Mouse (Mus musculus) stomach, embryonic 14.5 days (tissue): ENCODE results near the gene Engase. TPM values are rescaled to one million over a fixed set of nuclear protein-coding genes. Genes with fewer than 3 reads are reported as not detected.

Experiments used
- ATAC-seq: fragments of 200-750 bp; cut with Nextera tagmentation; 2 replicates; pipeline ENCODE4 v1.8.0; 2017; ENCODE audit warnings: low read depth, moderate TSS enrichment; ENCODE audit not compliant: insufficient number of reproducible peaks, insufficient read depth, low FRiP score
- H3K27ac ChIP-seq: fragments of 300-500 bp; sonication (generic); 2 replicates; pipeline ENCODE4 v1.5.1; 2014; ENCODE audit warnings: mild to moderate bottlenecking, low read length, moderate library complexity, mixed read lengths
- H3K27me3 ChIP-seq: fragments of 300-500 bp; sonication (generic); 2 replicates; pipeline ENCODE4 v1.6.1; 2014; ENCODE audit warnings: low read length, control low read depth, mixed read lengths; ENCODE audit not compliant: control insufficient read depth, insufficient read depth
- H3K36me3 ChIP-seq: fragments of 300-500 bp; sonication (generic); 2 replicates; pipeline ENCODE4 v1.6.1; 2014; ENCODE audit warnings: mild to moderate bottlenecking, control low read depth, low read length, moderate library complexity, mixed read lengths; ENCODE audit not compliant: control insufficient read depth, insufficient read depth
- H3K4me1 ChIP-seq: fragments of 300-500 bp; sonication (generic); 2 replicates; pipeline ENCODE4 v1.6.1; 2014; ENCODE audit warnings: low read length, control low read depth, mixed read lengths; ENCODE audit not compliant: control insufficient read depth, insufficient read depth
- H3K4me2 ChIP-seq: fragments of 300-500 bp; sonication (generic); replicated peaks from 2 replicates; pipeline ENCODE4 v1.6.1; 2014; ENCODE audit warnings: low read depth, low read length, control low read depth
- H3K4me3 ChIP-seq: fragments of 300-500 bp; sonication (generic); 2 replicates; pipeline ENCODE4 v1.5.1; 2014; ENCODE audit warnings: low read depth, low read length, control low read depth
- H3K9ac ChIP-seq: fragments of 300-500 bp; sonication (generic); replicated peaks from 2 replicates; pipeline ENCODE4 v1.6.1; 2014; ENCODE audit warnings: low read depth, mild to moderate bottlenecking, control low read depth, low read length, moderate library complexity, mixed read lengths
- H3K9me3 ChIP-seq: fragments of 300-500 bp; sonication (generic); 2 replicates; pipeline ENCODE4 v1.6.1; 2016; ENCODE audit warnings: low read depth, low read length, control low read depth; ENCODE audit not compliant: control insufficient read depth
- WGBS: fragments of 180-500 bp; shearing (Covaris S2); extraction: QIAGEN DNeasy Blood & Tissue Kit; methylation state at CpG from one replicate; pipeline ENCODE4 v1.1.7; 2014; 5-methylcytosine and 5-hydroxymethylcytosine counted together
- polyA plus RNA-seq: library from polyadenylated mRNA; unstranded; fragments of >200 nt; fragmentation: Nextera tagmentation; extraction: Ambion mirVana; gene quantifications from 2 replicates; pipeline ENCODE4 v1.2.1, GENCODE M21; 2014

Engase gene
- polyA plus RNA-seq, 1 experiment from 2014 or later: 7.0 TPM

DNA sequence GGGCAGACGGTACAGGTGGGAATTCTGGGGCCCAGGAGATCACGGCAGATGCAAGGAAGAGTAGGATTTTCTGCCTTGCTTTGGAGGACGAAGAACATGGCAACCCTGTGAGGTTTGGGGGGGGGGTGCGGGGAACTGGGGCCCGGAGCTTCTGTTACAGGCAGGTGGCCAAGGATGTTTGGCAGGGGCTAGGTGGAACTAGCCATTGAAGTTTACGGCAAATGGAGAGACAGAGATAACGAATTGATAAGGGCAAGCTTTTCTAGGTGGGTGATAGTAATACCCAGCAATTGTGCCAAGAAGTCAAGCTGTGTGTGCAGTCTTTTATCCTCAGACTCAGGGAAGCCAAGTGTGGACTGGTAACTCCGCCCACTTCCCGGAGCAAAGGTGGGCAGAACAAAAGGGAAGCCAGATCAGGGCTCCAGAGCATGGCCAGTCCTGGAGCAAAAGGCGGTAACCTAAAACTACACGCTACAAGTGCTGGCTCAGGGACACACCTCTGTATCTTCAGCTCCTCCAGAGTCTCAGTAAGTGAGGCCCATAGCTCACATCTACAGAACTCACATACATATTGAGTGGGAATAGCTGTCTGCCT is 9.1 kb upstream of the Engase start:
- Histone ChIP-seq H3K4me1 (peaks cover 4% of the 10 kb centered on the region; the same call in 1 of the 2 replicates), H3K9me3 (no peaks in the 10 kb centered on the region), H3K4me3 (no peak overlapping the region), H3K36me3 (no peaks in the 10 kb centered on the region), H3K9ac (no peak overlapping the region), H3K4me2 (no peak overlapping the region), H3K27me3 (no peaks in the 10 kb centered on the region), H3K27ac (peak overlapping the region; percentile 49; the same call in 1 of the 2 replicates)
- peak; percentile 53; the same call in 1 of the 2 replicates for ATAC-seq
- 58% methylated on average over 11 of the region's 11 CpGs for WGBS

DNA sequence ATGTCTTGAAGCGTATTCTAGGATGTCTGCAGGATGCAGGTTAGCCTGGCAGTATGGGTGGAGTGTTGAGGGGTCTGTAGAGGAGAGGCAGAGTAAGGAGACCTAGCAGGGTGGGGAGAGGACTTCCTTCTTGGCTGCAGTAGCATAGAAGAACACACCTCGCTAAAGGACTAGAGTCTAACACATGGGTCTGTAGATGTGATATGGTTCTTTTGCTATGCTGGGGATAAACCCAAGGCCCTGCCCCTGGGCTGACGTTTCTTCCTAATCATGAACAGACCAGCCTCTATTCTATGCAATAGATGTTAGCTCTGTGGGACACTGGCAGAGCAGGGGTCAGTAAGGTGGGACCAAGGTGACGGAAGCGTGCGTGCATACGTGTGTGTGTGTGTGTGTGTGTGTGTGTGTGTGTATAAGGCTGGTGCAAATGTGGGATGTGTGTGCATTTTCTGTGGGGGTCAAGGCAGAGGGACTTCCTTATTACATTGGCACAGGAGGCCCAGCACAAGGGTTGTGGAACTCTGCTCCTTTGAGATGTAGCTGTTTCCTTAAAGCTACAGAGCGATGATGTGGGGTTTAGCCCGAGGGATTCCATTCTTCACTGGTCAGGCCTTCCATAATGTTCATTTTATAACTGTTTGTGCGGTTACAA is 7.0 kb upstream of the Engase start:
- Histone ChIP-seq H3K27me3 (no peaks in the 10 kb centered on the region), H3K4me2 (no peak overlapping the region), H3K4me1 (peaks cover 4% of the 10 kb centered on the region; the same call in 1 of the 2 replicates), H3K9me3 (no peaks in the 10 kb centered on the region), H3K27ac (peak overlapping the region; percentile 90), H3K9ac (no peak overlapping the region), H3K36me3 (no peaks in the 10 kb centered on the region), H3K4me3 (no peak overlapping the region)
- ATAC-seq: no peak
- WGBS: 69% methylated on average over 10 of the region's 10 CpGs

DNA sequence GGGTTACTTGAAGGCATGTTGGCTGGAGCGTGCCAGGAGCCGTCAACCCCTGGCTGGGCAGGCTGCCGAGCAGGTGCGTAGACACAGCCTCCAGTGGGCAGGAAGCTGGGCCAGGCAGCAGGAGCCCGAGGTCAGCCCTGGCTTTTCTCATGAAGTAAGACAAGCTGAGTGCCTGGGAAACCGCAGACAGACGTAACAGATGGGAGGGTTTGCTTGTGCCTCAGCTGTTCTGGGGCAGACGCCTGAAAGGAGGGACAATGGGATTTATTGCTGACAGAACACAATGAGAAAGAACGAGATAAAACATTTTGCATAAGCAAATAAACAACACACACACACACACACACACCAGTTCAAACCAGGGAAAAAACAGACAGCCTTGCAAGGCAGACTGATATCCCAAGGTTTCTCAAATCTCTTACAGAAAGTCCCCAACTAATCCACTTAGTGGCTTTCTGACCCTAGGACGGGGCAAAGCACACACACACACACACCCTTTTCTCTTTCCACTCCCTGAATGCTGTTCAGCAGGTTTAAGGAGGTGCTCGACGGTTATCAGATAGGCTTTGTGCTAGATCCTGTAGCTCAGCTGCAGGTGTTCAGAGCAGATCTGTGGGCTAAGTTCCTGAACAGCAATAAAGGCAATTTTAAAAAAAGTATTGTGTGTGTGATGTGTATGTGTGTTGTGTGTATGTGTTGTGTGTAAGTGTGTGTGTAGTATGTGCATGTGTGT is 6.2 kb upstream of the Engase start:
- Histone ChIP-seq H3K27ac (peak overlapping the region; percentile 90), H3K9ac (no peak overlapping the region), H3K36me3 (no peaks in the 10 kb centered on the region), H3K9me3 (no peaks in the 10 kb centered on the region), H3K4me1 (peaks cover 4% of the 10 kb centered on the region; the same call in 1 of the 2 replicates), H3K27me3 (no peaks in the 10 kb centered on the region), H3K4me2 (no peak overlapping the region), H3K4me3 (no peak overlapping the region)
- peak; percentile 87 for ATAC-seq
- 12% methylated on average over 12 of the region's 12 CpGs for WGBS

DNA sequence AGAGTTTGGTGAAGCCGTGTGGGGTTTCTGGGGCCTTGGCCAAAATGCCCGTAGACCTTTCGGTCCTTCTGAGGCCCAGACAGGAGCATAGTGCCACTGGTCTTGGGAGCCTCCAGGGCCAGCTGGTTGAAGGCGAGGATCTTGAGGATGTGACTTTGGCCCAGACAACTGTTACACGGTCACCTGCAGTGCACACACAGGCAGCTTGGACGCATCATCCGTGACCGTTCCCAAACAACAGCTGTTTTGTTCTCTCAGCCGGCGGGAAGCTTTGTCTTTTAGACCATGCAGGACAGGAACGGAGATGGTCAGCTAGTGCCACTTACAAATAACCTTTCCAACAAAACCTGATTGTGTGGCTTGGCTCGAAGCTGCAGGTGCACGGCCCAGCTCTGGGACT is 5.0 kb upstream of the Engase start:
- no peaks in the 10 kb centered on the region for H3K27me3 ChIP-seq
- no peaks in the 10 kb centered on the region for H3K9me3 ChIP-seq
- no peak overlapping the region for H3K27ac ChIP-seq
- H3K4me2 ChIP-seq: no peak overlapping the region
- peaks cover 4% of the 10 kb centered on the region; the same call in 1 of the 2 replicates for H3K4me1 ChIP-seq
- H3K9ac ChIP-seq: no peak overlapping the region
- WGBS: 83% methylated on average over 13 of the region's 13 CpGs
- ATAC-seq: no peak
- H3K36me3 ChIP-seq: no peaks in the 10 kb centered on the region
- no peak overlapping the region for H3K4me3 ChIP-seq

DNA sequence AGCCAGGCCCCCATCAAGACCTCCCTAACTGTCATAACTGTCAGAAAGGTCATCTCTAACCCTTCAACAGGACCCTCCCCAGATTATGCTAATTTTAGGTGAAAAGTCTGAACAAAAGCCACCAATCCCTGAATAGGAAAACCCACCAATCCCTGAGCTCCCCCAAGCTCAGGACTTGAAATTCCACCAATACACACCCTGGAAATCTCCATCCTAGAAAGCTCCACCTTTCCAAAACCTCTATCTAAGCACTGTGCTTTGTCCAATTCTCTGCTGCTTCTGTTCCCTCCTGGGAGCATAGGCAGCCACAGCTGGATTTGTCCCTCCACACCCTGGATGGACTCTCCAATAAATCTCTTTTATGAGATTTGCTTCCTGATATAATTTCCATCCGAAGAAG is 3.5 kb upstream of the Engase start:
- Histone ChIP-seq H3K27me3 (no peaks in the 10 kb centered on the region), H3K9me3 (no peaks in the 10 kb centered on the region), H3K9ac (no peak overlapping the region), H3K36me3 (no peaks in the 10 kb centered on the region), H3K4me1 (peaks cover 7% of the 10 kb centered on the region; the same call in 1 of the 2 replicates), H3K4me2 (no peak overlapping the region), H3K4me3 (no peak overlapping the region), H3K27ac (no peak overlapping the region)
- WGBS: 100% methylated on average over 1 of the region's 1 CpGs
- ATAC-seq: no peak

DNA sequence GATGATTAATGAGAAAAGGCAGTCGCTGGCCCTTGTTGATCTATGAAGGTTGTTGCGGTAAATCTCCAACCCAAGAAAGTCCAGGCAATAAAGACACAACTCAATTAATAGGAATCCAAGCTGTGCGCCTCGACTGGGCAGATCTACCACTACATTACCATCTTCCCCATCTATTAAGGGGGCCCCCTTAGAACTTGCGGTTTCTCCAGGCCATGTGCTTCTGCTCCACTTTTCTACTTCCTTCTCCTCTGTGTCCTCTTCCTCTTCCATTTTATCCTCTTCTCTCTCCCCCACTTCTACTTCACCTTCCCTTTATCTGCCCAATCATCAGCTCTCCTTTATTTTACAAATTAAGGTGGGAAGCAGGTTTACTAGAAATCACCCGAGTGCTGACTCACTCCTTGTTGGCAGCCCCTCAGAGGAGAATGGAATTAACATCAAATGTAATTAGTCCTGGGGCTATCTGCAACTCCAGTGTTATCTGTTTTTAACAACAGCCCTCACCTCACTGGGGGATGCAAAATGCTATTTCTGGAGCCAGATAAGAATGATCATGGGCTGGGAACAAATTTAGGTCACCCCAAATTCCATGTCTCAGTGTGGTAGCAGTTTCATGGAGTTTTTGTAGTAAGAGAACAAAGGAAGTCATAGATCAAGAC is 2.7 kb upstream of the Engase start:
- Histone ChIP-seq H3K9ac (no peak overlapping the region), H3K9me3 (no peaks in the 10 kb centered on the region), H3K4me2 (no peak overlapping the region), H3K4me3 (no peak overlapping the region), H3K27me3 (no peaks in the 10 kb centered on the region), H3K4me1 (peaks cover 7% of the 10 kb centered on the region; the same call in 1 of the 2 replicates), H3K27ac (no peak overlapping the region), H3K36me3 (no peaks in the 10 kb centered on the region)
- WGBS: 78% methylated on average over 6 of the region's 6 CpGs
- no peak for ATAC-seq

DNA sequence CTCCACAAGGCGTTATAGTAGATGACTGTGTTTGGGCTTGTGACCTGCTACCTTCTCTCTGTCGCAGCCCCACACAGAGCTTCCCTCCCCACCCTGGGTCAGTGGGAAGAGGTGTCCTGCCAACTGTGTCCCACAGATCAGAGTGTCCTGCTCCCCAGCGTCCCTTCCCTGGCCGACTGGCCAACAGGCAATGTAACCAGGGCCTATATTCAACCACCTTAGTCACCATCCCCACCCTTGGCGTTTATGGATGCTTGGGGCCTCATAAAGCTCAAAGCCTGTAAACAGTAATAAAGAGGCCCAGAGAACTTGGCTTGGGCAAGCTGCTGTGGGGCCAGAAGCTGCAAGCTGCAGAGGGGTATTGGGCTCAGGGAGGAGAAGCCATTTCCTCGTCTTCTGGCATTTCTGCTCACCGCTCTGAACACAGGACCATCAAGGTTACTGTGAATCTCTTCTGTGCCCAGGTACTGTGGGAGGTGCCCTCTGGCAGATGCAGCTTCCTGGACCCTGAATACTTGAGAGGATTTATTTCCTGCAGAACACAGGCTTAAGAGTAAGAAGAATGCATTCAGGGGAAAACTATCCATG is 1.0 kb upstream of the Engase start:
- Histone ChIP-seq H3K36me3 (no peaks in the 10 kb centered on the region; the same call in 1 of the 2 replicates), H3K9ac (no peak overlapping the region), H3K4me2 (no peak overlapping the region), H3K27ac (no peak overlapping the region), H3K27me3 (no peaks in the 10 kb centered on the region), H3K4me3 (no peak overlapping the region), H3K4me1 (0 out of 2 replicates have a peak, but pooled peaks cover 3% of the 10 kb centered on the region), H3K9me3 (no peaks in the 10 kb centered on the region)
- no peak for ATAC-seq
- WGBS: 77% methylated on average over 7 of the region's 7 CpGs

DNA sequence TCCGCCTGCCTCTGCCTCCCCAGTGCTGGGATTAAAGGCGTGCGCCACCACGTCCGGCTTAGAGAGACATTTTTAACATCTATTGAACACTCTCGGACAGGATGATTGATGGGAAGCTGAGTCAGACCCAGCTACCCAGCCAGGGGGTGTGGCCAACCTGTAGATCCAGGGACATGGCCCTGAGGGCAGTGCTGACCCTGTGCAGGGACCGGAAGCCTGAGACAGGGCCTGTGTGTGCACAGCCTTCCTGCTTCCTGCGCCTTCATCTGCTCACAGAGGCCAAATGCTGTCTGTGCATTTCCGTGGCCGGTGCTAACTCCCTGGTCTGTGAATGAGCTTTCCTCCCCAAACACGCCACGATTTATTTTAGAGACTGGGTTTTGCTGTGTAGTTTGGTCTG is 3.1 kb downstream of the Engase start:
- Histone ChIP-seq H3K27me3 (no peaks in the 10 kb centered on the region), H3K27ac (no peak overlapping the region), H3K9me3 (no peaks in the 10 kb centered on the region), H3K4me3 (no peak overlapping the region), H3K36me3 (peaks cover 4% of the 10 kb centered on the region; the same call in 1 of the 2 replicates), H3K4me2 (no peak overlapping the region), H3K9ac (no peak overlapping the region), H3K4me1 (0 out of 2 replicates have a peak, but pooled peaks cover 3% of the 10 kb centered on the region)
- 63% methylated on average over 12 of the region's 12 CpGs for WGBS
- no peak for ATAC-seq
